Mouse (Mus musculus): ENCODE measurements at regions not wholly inside any gene's neighbourhood (a gene's known extent, or its start where the extent isn't known, plus 50 kb on each side); places are given as distances from the start of the nearest gene placed in this dataset.

DNA sequence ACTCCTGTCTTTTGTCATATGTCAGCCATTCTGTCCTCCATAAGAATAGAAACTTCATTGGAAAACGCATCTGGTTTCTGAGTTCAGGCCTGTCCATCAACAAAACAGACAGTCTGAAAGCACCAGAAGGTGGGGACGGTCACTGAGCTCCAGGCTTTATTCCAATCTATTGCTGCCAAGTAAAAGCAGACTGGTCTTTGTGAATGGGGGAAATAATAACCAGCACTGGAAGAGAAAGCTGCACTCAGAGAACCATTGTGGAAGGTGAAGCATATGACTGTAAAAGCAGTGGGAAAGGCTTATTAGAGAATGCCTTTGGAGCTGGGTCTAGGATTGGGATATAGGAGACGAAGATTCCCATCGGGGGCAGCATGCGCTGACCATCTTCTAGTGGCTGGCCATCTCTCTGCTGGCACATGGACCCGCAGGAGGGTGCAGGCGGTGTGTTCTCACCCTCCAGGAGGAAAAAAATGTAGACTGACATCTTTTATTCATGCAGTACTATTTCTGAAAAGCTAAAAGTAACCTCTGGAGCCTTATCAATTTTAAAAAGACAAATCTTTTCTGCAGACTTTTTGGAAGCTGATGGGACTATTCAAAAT is 1638.0 kb downstream of the Car8 start:
- DNase-seq (ENCODE audit: low read depth, low spot score) = no peak

DNA sequence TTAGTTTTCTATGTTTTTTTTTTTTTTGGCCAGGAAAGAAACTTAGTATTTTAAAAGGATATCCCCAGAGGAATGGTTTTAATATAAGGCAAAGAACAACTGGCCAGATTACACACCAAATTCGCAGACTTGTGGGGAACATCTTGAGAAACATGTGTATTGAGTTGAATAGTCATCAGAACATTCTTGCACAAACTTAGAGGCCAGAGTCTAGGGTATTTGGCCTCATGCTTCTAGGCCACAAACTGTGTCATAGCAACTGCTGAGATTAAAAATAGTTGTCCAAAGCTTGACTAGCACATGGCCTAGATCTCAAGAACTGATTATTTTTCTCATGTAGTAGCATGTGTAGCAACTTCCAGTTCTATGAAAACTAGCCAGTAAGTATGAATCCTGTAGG is 1642.5 kb downstream of the Car8 start:
- DNase-seq (ENCODE audit: low read depth, low spot score) = no peak

DNA sequence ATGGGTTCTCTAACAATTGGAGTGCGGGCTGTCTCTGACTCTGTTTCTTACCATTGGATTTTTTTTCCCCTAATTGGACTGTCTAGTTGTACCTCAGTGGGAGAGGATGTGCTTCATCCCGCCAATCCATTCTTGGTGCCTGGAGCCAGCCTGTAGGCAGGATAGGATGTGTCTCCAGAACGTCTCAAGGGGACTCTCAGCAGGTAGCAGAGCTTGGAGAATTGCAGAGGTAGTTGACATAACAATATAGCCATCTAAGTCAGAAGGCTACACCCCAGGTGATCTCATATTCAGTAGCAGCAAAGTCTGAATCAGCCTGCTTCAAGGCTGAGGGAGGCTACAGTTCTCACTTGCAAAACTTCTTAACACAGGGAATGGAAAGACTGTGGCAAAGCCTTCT is 1646.0 kb downstream of the Car8 start:
- DNase-seq (ENCODE audit: low read depth, low spot score) = peak; percentile 89

DNA sequence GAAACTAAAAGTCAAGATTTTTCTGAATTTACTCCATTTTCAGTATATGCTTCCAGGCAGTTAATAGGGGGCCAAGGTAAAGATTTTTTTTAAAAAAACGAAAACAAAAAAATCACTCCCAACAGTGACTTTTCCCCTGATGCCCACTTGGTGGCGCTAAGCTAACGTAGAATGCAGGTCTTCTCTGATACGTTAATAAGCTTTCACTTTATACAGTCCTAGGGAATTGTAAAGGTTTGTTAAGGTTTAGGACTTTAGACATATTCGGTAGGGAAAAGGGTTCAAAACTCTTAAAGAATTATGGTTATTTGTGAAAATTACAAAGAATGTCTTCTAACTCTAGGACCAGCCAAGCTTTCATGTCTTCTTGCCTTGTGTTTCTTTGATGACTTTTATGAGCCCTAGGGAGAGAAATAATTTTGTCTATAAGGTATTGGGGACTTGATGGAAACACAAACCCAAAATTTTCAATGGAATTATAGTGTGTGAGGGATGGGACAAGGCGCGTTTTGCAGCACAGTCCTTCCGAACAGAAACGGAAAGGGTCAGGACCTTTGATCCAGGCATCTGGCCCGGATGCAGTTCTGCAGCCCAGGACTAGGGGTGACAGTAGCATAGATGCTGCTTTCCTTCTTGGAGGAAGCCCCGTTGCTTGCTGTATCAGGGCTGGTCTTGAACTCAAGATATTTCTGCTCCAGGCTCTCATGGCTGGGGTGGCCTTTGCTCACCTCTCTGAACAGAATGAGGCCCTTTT is 1677.1 kb downstream of the Car8 start:
- peak; percentile 46 for DNase-seq (ENCODE audit: low read depth, low spot score)

DNA sequence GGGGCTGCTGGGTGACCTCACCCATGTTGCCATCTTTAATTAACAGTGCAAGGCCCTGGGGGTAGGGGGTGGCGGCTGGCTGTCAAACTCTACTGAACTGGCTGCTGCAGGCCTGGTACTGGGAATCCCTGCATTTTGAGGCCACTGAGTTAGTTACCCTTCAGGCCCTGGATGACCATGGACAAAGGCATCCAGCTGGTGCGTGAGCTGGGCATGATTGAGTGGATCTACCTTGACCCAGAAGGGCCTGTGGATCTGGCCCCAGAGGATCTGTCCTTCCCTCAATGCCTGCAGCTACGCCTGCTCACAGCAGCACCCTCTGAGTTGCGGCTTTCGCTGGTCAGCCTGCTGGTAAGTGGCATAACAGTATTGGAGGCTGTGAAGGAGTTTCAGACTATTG is 1699.2 kb downstream of the Car8 start:
- no peak for DNase-seq (ENCODE audit: low read depth, low spot score)

DNA sequence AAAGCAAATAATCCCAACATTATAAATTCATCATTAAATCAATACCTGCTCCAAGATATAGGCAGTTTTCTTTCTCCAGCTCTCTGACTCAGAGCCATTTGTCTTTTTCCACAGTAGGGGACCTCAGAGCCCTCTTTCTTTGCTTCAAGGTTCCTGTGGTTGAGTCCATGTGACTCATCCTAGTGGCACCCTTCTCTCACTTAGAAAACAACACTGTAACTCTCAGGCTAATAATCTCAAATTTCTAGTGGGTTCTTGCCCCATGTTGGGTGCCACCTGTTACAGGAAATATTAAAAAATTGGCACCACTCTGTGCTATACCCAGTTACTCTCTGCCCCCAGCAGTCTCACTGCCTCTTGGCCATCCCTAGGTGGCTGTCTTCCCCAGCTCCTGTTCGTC is 1706.4 kb downstream of the Car8 start:
- no peak for DNase-seq (ENCODE audit: low read depth, low spot score)

DNA sequence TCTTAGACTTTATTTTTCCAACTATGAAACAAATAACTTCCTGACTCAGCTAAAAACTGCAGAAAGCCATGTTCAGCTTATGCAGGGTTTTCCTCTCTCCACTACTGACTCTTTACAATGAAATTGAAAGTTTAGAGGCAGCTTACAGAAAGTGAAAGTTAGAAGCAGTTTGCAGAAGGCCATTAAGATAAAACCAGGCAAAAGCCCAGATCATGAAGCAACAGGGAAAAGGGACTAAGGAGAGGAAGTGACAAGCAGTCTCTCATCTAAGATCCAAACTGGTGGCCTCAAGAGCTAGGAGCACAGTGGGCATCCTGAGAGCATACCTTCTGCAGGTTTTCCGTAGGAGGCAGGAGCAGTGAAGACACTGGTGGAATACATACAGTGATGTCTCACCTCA is 1721.2 kb downstream of the Car8 start:
- DNase-seq (ENCODE audit: low read depth, low spot score) = no peak

DNA sequence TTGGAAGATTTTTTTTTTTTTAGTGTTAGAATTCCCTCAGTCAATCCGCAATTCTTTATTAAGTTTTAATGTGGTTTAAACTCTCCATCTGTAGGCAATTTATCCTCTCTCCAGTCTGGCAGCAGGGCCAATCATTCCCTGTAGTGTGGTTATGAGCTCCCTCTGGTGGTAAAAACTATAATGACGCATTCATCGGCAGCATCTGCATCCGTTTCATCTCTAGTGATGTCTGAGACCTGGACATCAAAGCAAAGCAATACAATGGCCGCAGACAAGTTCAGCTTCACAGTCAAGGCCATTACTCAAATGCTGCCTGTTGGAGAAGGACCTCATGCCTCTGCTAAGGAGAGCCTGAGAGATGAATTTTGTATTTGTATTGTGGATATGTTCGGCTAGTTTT is 1721.7 kb upstream of the Impad1 start:
- peak; percentile 82 for DNase-seq (ENCODE audit: low read depth, low spot score)

DNA sequence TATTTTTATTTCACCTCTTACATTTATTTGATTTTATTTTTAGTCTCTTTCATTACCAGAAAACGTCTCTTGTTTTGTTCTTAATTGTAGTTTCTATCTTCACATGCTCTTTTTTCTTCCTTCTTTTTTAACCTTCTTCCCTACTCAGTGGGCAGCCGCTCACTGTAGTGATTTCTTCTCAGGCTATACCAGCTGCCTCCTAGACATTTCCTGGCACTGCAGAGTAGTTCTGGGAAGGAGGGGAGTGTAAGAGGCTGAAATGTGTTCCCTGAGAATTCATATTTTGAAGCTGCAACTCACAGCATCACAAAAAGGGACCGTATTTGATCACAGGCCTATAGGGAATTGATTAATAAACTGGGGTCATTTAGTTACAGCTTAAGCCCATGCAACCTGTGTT is 1720.5 kb upstream of the Impad1 start:
- no peak for DNase-seq (ENCODE audit: low read depth, low spot score)

DNA sequence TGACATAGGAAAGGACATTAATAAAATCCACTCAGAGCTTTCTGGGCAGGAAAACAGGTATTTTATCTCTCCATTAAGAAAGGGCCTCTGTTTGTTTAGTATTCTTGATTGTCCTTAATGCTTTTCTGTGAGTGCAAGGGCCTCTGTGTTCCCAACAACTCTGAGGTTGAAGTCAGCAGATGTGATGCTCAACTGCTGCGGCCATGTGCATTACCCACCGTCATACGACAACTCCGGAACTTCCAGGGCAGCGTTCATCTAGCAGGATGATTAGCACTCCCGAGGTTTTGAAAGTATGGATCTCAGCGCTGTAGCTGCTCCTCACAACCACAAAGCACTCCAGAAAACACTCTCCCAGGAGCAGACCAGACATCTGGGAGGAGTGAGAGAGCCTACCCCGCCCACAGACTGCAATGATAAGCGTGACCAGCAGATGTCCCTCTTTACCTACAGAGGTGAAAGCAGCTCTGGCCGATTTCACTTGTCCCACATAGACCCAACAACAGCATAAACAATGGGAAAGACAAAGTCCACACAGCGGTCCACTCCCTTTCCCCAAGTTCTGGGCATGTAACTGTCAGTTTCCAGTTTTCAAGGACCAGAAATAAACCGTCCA is 1719.7 kb upstream of the Impad1 start:
- DNase-seq (ENCODE audit: low read depth, low spot score) = peak; percentile 85

DNA sequence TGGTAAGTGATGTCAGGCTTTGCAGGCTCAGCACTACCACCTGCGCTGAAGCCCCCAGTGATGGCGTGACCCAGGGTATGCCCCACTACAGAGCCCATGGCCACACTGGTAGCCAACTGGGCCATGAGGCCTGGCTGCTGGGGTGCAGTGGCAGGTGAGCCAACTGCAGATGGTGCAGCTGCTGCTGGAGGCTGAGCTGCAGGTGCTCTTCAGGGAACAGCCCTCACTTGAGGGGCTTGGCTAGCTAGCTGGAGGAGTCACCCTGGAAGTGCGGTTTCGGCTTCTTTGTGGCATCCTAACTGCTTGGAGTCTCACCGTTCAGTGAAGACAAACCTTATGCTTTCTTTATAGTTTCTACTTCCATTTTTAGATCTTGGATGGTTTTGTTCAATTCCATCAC is 1714.9 kb upstream of the Impad1 start:
- no peak for DNase-seq (ENCODE audit: low read depth, low spot score)

Data from ZHBTc4 (cell line).